Mouse (Mus musculus) kidney, adult 9 months (tissue): ENCODE results near the gene Ehmt2.
"Not testable (repeated sequence)": the region's sequence is repeated elsewhere in the genome, so short reads cannot be mapped to it uniquely, and the experiment has no call there.

Source experiments
- DNase-seq: peaks from one replicate; pipeline ENCODE4 v3.0.0; 2022

The Ehmt2 gene

GRCm38 (mm10) chr17:34928841-34929240 lies 30.6 kb downstream of the Ehmt2 start:
- no peak for DNase-seq

GRCm38 (mm10) chr17:34931061-34931734 lies 32.9 kb downstream of the Ehmt2 start, which contains the start of gene Neu1:
Gene Neu1 (plus strand): TSS chr17:34931253.
- peak; percentile 100 for DNase-seq

- DNase-seq = peak; percentile 42
Measured at GRCm38 (mm10) chr17:34931735-34932098, 33.4 kb downstream of the Ehmt2 start.

GRCm38 (mm10) chr17:34932287-34932686 lies 34.0 kb downstream of the Ehmt2 start:
- peak; percentile 32 for DNase-seq

GRCm38 (mm10) chr17:34934031-34934430 lies 35.8 kb downstream of the Ehmt2 start:
- DNase-seq = peak; percentile 82

- peak; percentile 67 for DNase-seq
Measured at GRCm38 (mm10) chr17:34934830-34935229, 36.6 kb downstream of the Ehmt2 start.

GRCm38 (mm10) chr17:34937960-34938505 lies 39.8 kb downstream of the Ehmt2 start:
- peak; percentile 90 for DNase-seq

- no peak for DNase-seq
Measured at GRCm38 (mm10) chr17:34941344-34942041, 43.2 kb downstream of the Ehmt2 start.

- peak; percentile 87 for DNase-seq
Measured at GRCm38 (mm10) chr17:34943128-34943815, 45.0 kb downstream of the Ehmt2 start.

GRCm38 (mm10) chr17:34944362-34944761 lies 46.1 kb downstream of the Ehmt2 start:
- DNase-seq = peak; percentile 83

- DNase-seq = peak; percentile 89
Measured at GRCm38 (mm10) chr17:34946486-34947140, 48.3 kb downstream of the Ehmt2 start.

GRCm38 (mm10) chr17:34947606-34948005 lies 49.3 kb downstream of the Ehmt2 start:
- peak; percentile 79 for DNase-seq

GRCm38 (mm10) chr17:34948721-34949552 lies 50.7 kb downstream of the Ehmt2 start:
- not testable (repeated sequence) for DNase-seq

GRCm38 (mm10) chr17:34949553-34949969 lies 51.3 kb downstream of the Ehmt2 start:
- DNase-seq = no peak

GRCm38 (mm10) chr17:34950514-34951455 lies 52.5 kb downstream of the Ehmt2 start:
- DNase-seq = no peak

- no peak for DNase-seq
Measured at GRCm38 (mm10) chr17:34951636-34952377, 53.5 kb downstream of the Ehmt2 start.

GRCm38 (mm10) chr17:34952378-34953040 lies 54.2 kb downstream of the Ehmt2 start:
- DNase-seq = peak; percentile 81

- no peak for DNase-seq
Measured at GRCm38 (mm10) chr17:34953258-34953657, 55.0 kb downstream of the Ehmt2 start.

GRCm38 (mm10) chr17:34953904-34954303 lies 55.6 kb downstream of the Ehmt2 start:
- DNase-seq = peak; percentile 82
